Mouse (Mus musculus) heart, embryonic 12.5 days (tissue): ENCODE measurements around the gene Gm21974. TPM values are rescaled to one million over a fixed set of nuclear protein-coding genes. Genes with fewer than 3 reads are reported as not detected.

Source experiments
- ATAC-seq: fragments of 200-750 bp; cut with Nextera tagmentation; 2 replicates; pipeline ENCODE4 v1.8.0; 2017; ENCODE audit warnings: moderate TSS enrichment, moderate library complexity; ENCODE audit not compliant: insufficient number of reproducible peaks, low FRiP score
- H3K27ac ChIP-seq: fragments of 300-500 bp; sonication (generic); 2 replicates; pipeline ENCODE4 v1.5.1; 2016; ENCODE audit warnings: mild to moderate bottlenecking, moderate library complexity; ENCODE audit not compliant: poor library complexity, severe bottlenecking
- H3K27me3 ChIP-seq: fragments of 300-500 bp; sonication (generic); replicated peaks from 2 replicates; pipeline ENCODE4 v1.6.1; 2016; ENCODE audit warnings: mild to moderate bottlenecking, moderate library complexity
- H3K36me3 ChIP-seq: fragments of 300-500 bp; sonication (generic); 2 replicates; pipeline ENCODE4 v1.6.1; 2016; ENCODE audit warnings: mild to moderate bottlenecking, moderate library complexity
- H3K4me1 ChIP-seq: fragments of 300-500 bp; sonication (generic); replicated peaks from 2 replicates; pipeline ENCODE4 v1.6.1; 2016; ENCODE audit warnings: mild to moderate bottlenecking
- H3K4me2 ChIP-seq: fragments of 300-500 bp; sonication (generic); 2 replicates; pipeline ENCODE4 v1.6.1; 2016; ENCODE audit warnings: mild to moderate bottlenecking, moderate library complexity
- H3K4me3 ChIP-seq: fragments of 300-500 bp; sonication (generic); 2 replicates; pipeline ENCODE4 v1.5.1; 2016; ENCODE audit warnings: mild to moderate bottlenecking
- H3K9ac ChIP-seq: fragments of 300-500 bp; sonication (generic); 2 replicates; pipeline ENCODE4 v1.6.1; 2016; ENCODE audit warnings: mild to moderate bottlenecking, moderate library complexity
- H3K9me3 ChIP-seq: fragments of 300-500 bp; sonication (generic); replicated peaks from 2 replicates; pipeline ENCODE4 v1.6.1; 2016; ENCODE audit warnings: mild to moderate bottlenecking, moderate library complexity
- WGBS: fragments of 180-500 bp; shearing (Covaris S2); methylation state at CpG from one replicate; pipeline ENCODE4 v1.1.7; 2016; 5-methylcytosine and 5-hydroxymethylcytosine counted together
- polyA plus RNA-seq: library from polyadenylated mRNA; unstranded; fragments of >200 nt; fragmentation: Nextera tagmentation; extraction: Ambion mirVana; gene quantifications from 2 replicates; pipeline ENCODE4 v1.2.1, GENCODE M21; 2016

The Gm21974 gene
- polyA plus RNA-seq, 1 experiment from 2014 or later, result not detected

GRCm38 (mm10) chr7:127929923-127930322 lies 34.7 kb upstream of the Gm21974 start, which contains the start of gene Prss8:
Prss8 (minus strand) TSS chr7:127930104.
- WGBS, result 11% methylated on average over 6 of the region's 6 CpGs
- Histone ChIP-seq H3K9ac (peak within 1 kb of the TSS; percentile 22), H3K4me2 (peak within 1 kb of the TSS; percentile 58), H3K27ac (no peak within 1 kb of the TSS), H3K27me3 (peaks cover 23% of the 10 kb centered on the region), H3K36me3 (peaks cover 11% of the 10 kb centered on the region), H3K4me1 (peaks cover 33% of the 10 kb centered on the region), H3K9me3 (no peaks in the 10 kb centered on the region), H3K4me3 (peak within 1 kb of the TSS; percentile 29)
- no peak for ATAC-seq

GRCm38 (mm10) chr7:127928596-127928995 lies 33.3 kb upstream of the Gm21974 start:
- Histone ChIP-seq H3K4me3 (no peak overlapping the region), H3K4me1 (peaks cover 26% of the 10 kb centered on the region), H3K27me3 (peaks cover 23% of the 10 kb centered on the region), H3K36me3 (peaks cover 20% of the 10 kb centered on the region), H3K9ac (peak overlapping the region; percentile 15; the same call in 1 of the 2 replicates), H3K27ac (no peak overlapping the region), H3K9me3 (no peaks in the 10 kb centered on the region), H3K4me2 (peak overlapping the region; percentile 58)
- ATAC-seq, result no peak
- 47% methylated on average over 5 of the region's 5 CpGs for WGBS

GRCm38 (mm10) chr7:127927726-127928125 lies 32.5 kb upstream of the Gm21974 start:
- Histone ChIP-seq H3K9ac (no peak overlapping the region), H3K4me2 (no peak overlapping the region), H3K4me3 (no peak overlapping the region), H3K27me3 (peaks cover 23% of the 10 kb centered on the region), H3K9me3 (no peaks in the 10 kb centered on the region), H3K36me3 (peaks cover 28% of the 10 kb centered on the region), H3K27ac (no peak overlapping the region), H3K4me1 (peaks cover 26% of the 10 kb centered on the region)
- WGBS, result 87% methylated on average over 11 of the region's 11 CpGs
- no peak for ATAC-seq

GRCm38 (mm10) chr7:127926846-127927245 lies 31.6 kb upstream of the Gm21974 start:
- Histone ChIP-seq H3K4me2 (no peak overlapping the region), H3K9me3 (no peaks in the 10 kb centered on the region), H3K27ac (no peak overlapping the region), H3K4me1 (peaks cover 24% of the 10 kb centered on the region), H3K4me3 (no peak overlapping the region), H3K36me3 (peaks cover 37% of the 10 kb centered on the region), H3K9ac (no peak overlapping the region), H3K27me3 (peaks cover 23% of the 10 kb centered on the region)
- 84% methylated on average over 11 of the region's 11 CpGs for WGBS
- ATAC-seq, result no peak

- 91% methylated on average over 8 of the region's 8 CpGs for WGBS
- Histone ChIP-seq H3K9ac (no peak overlapping the region), H3K36me3 (peaks cover 37% of the 10 kb centered on the region), H3K27ac (no peak overlapping the region), H3K27me3 (peaks cover 23% of the 10 kb centered on the region), H3K4me2 (no peak overlapping the region), H3K9me3 (no peaks in the 10 kb centered on the region), H3K4me3 (no peak overlapping the region), H3K4me1 (peaks cover 16% of the 10 kb centered on the region)
- ATAC-seq, result no peak
Observed at GRCm38 (mm10) chr7:127926066-127926465, 30.8 kb upstream of the Gm21974 start.

GRCm38 (mm10) chr7:127925252-127925651 lies 30.0 kb upstream of the Gm21974 start:
- Histone ChIP-seq H3K9me3 (no peaks in the 10 kb centered on the region), H3K36me3 (peaks cover 42% of the 10 kb centered on the region), H3K9ac (no peak overlapping the region), H3K27ac (no peak overlapping the region), H3K4me2 (no peak overlapping the region), H3K4me3 (no peak overlapping the region), H3K27me3 (peaks cover 21% of the 10 kb centered on the region), H3K4me1 (peaks cover 16% of the 10 kb centered on the region)
- 74% methylated on average over 5 of the region's 5 CpGs for WGBS
- no peak for ATAC-seq

GRCm38 (mm10) chr7:127923714-127924113 lies 28.5 kb upstream of the Gm21974 start:
- Histone ChIP-seq H3K27ac (no peak overlapping the region), H3K4me3 (no peak overlapping the region), H3K4me1 (peaks cover under 1% of the 10 kb centered on the region), H3K27me3 (peaks cover 11% of the 10 kb centered on the region), H3K9me3 (no peaks in the 10 kb centered on the region), H3K36me3 (peaks cover 45% of the 10 kb centered on the region), H3K4me2 (no peak overlapping the region), H3K9ac (no peak overlapping the region)
- ATAC-seq, result no peak
- 89% methylated on average over 5 of the region's 5 CpGs for WGBS

- no peaks in the 10 kb centered on the region for H3K9me3 ChIP-seq
- ATAC-seq, result no peak
- peaks cover 50% of the 10 kb centered on the region for H3K36me3 ChIP-seq
- H3K4me2 ChIP-seq, result no peak overlapping the region
- H3K4me1 ChIP-seq, result no peaks in the 10 kb centered on the region
- no peak overlapping the region for H3K9ac ChIP-seq
- peaks cover 2% of the 10 kb centered on the region for H3K27me3 ChIP-seq
- no peak overlapping the region for H3K4me3 ChIP-seq
- WGBS, result 74% methylated on average over 6 of the region's 6 CpGs
- H3K27ac ChIP-seq, result no peak overlapping the region
Observed at GRCm38 (mm10) chr7:127922451-127923275, 27.4 kb upstream of the Gm21974 start.

GRCm38 (mm10) chr7:127921516-127921915 lies 26.3 kb upstream of the Gm21974 start:
- peaks cover 61% of the 10 kb centered on the region for H3K36me3 ChIP-seq
- no peaks in the 10 kb centered on the region for H3K4me1 ChIP-seq
- no peak overlapping the region for H3K9ac ChIP-seq
- ATAC-seq, result no peak
- no peaks in the 10 kb centered on the region for H3K9me3 ChIP-seq
- no peak overlapping the region for H3K27ac ChIP-seq
- H3K4me2 ChIP-seq, result no peak overlapping the region
- WGBS, result 64% methylated on average over 8 of the region's 8 CpGs
- H3K4me3 ChIP-seq, result no peak overlapping the region
- H3K27me3 ChIP-seq, result no peaks in the 10 kb centered on the region

GRCm38 (mm10) chr7:127919290-127919689 lies 24.0 kb upstream of the Gm21974 start:
- Histone ChIP-seq H3K9me3 (no peaks in the 10 kb centered on the region), H3K27me3 (no peaks in the 10 kb centered on the region), H3K4me2 (no peak overlapping the region), H3K9ac (no peak overlapping the region), H3K36me3 (peaks cover 60% of the 10 kb centered on the region), H3K27ac (no peak overlapping the region), H3K4me1 (no peaks in the 10 kb centered on the region), H3K4me3 (no peak overlapping the region)
- 80% methylated on average over 7 of the region's 7 CpGs for WGBS
- no peak for ATAC-seq

- no peaks in the 10 kb centered on the region for H3K27me3 ChIP-seq
- H3K4me2 ChIP-seq, result no peak overlapping the region
- H3K36me3 ChIP-seq, result peaks cover 54% of the 10 kb centered on the region
- peaks cover 1% of the 10 kb centered on the region; the same call in 1 of the 2 replicates for H3K4me1 ChIP-seq
- no peak overlapping the region for H3K9ac ChIP-seq
- H3K9me3 ChIP-seq, result no peaks in the 10 kb centered on the region
- H3K4me3 ChIP-seq, result no peak overlapping the region
- no peak for ATAC-seq
- WGBS, result 59% methylated on average over 3 of the region's 3 CpGs
- H3K27ac ChIP-seq, result no peak overlapping the region
Observed at GRCm38 (mm10) chr7:127918203-127918602, 22.9 kb upstream of the Gm21974 start.
